Mouse (Mus musculus) gastrocnemius, postnatal 14 days (tissue): Measurements from ENCODE around the gene Rgp1. TPM values are rescaled to one million over a fixed set of nuclear protein-coding genes. Genes with fewer than 3 reads are reported as not detected.

Source experiments
- DNase-seq: peaks from one replicate; pipeline ENCODE4 v3.0.0; 2021; ENCODE audit warnings: mixed read lengths
- intact Hi-C: fragments of 180-260 bp; cut with DNase I; formaldehyde crosslinking; loops from one replicate; pipeline ENCODE4 v1.15.1; 2025; ENCODE audit warnings: low total_unique reads
- total RNA-seq, 2 experiments: library from RNA; stranded (reverse); gene quantifications; 2 replicates each; pipeline ENCODE4 v1.2.3; 2021

Gene Rgp1
- total RNA-seq, 2 experiments from 2014 or later, result 21.9 to 22.3 TPM

GRCm38 (mm10) chr4:43560976-43561375 is 17.5 kb upstream of the Rgp1 start:
- DNase-seq, result no peak
- intact Hi-C loops, result no loop called here

DNA sequence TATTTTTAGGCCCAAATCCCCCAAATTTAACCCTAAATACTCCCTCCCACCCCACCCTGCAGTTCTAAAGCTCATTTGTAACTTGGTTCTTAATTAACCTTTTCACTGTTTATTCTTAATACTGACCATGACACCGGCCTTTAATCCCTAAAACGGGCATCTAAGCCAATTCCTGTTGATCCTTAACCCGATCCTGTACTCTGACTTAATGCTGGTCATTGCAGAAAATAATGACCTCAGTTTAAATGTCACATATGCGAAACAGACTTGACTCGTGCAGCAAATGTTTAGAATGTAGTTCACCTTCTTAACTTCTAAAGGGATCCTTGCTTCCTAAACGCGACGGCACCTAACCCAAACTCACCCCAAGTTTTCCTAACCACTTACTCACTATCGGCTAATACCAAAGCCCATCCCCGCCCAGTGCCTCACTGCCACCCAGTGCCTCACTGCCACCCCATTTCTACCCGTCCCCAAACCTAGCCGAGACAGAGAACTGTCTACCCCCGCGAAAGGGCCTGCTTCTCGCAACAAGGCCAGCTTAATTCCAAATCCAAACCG is 17.0 kb upstream of the Rgp1 start:
- DNase-seq, result no peak
- intact Hi-C loops, result no loop called here

DNA sequence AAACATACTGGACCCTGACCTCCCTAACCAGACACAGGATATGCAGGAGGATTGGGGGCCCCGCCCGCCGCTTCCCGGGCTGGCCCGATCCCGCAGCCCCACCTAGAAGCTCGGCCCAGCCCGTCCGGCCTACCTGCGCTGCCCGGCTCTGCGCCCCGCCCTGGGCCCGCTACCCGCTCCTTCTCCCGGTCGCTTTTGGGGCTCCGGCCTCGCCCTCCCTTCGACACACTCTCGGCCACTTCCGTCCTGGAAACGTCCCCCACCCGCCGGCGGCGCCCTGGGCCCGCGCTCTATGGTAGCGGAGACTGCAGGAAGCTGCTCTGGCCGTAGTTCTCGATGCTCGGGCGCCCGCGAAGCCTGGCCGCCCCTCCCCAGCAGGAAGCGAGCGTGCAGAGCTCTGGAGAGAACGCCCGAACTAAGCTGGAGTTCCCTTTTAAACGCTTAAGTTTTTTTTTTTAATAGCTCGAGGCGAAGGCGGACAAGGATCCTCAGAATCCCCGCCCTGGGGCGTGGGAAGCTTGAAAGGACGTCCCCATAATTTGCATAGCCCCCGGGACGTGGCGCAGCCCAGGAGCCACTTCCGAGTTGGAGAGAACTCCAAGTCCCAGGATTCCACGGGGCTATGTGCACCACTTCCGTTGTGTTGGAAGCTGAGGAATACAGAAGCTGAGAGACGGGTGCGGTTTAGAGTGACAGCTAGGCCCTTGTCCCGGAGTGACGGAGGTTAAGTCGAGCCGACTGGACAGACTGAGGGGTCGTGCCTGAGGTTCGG is 16.3 kb upstream of the Rgp1 start, which contains the start of the genes Creb3 and Tln1:
TSS of gene Creb3 (plus strand) at position 336 of the 772 bp plus-strand sequence.
TSS of gene Tln1 (minus strand) at position 695 of the 772 bp plus-strand sequence.
- peak; percentile 94 for DNase-seq
- intact Hi-C loops, result no loop called here

- no peak for DNase-seq
- intact Hi-C loops, result no loop called here
These were observed 15.5 kb upstream of the Rgp1 start for GRCm38 (mm10) chr4:43562769-43563600.

- no peak for DNase-seq
- intact Hi-C loops, result no loop called here
These were observed 15.0 kb upstream of the Rgp1 start for GRCm38 (mm10) chr4:43563601-43563875.

- DNase-seq, result no peak
- intact Hi-C loops, result no loop called here
These were observed 14.3 kb upstream of the Rgp1 start for GRCm38 (mm10) chr4:43564231-43564630.

GRCm38 (mm10) chr4:43567140-43567539 is 11.4 kb upstream of the Rgp1 start:
- DNase-seq, result peak; percentile 56
- intact Hi-C loops, result no loop called here

GRCm38 (mm10) chr4:43571395-43572045 is 7.0 kb upstream of the Rgp1 start:
- no peak for DNase-seq
- intact Hi-C loops, result no loop called here

GRCm38 (mm10) chr4:43573561-43573960 is 5.0 kb upstream of the Rgp1 start:
- no peak for DNase-seq
- intact Hi-C loops, result no loop called here

- intact Hi-C loops, result no loop called here
These were observed 3.2 kb upstream of the Rgp1 start for GRCm38 (mm10) chr4:43575356-43575755.

DNA sequence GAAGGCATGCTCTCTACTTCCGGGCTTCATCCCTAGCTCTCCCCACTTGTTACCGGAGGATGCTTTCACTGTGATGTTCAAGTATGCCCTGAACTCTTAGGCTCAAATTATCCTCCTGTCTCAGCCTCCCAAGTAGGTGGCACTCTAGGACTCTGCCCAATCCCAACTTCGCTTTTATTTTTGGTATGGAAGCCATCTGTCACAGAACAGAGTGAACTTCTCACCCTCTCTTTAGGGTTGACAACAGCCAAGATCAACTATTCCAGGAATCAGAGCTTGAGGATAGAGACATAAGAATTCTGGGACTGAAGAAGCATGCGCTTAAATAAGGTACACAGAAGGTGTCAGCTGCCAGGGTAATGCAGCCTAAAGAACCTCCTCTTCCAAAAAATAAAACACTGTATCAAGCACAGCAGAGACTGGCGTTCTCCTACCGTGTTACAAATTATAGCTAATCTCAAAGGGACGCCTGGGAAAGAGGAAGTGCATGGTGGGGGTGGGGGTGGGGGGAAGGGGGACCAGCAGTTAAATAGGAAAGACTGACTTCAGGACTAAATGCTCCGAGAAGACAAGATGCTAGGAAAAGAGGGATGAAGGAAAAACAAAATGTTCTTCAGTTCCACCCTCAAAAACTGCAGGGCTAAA is 1.2 kb upstream of the Rgp1 start:
- no peak for DNase-seq
- intact Hi-C loops, result no loop called here

More at GRCm38 (mm10) chr4:43575356-43575755, 3.2 kb upstream of the Rgp1 start:
- no peak for DNase-seq

- intact Hi-C loops, result no loop called here
- DNase-seq, result no peak
These were observed 741 bp downstream of the Rgp1 start for GRCm38 (mm10) chr4:43579256-43579655.

DNA sequence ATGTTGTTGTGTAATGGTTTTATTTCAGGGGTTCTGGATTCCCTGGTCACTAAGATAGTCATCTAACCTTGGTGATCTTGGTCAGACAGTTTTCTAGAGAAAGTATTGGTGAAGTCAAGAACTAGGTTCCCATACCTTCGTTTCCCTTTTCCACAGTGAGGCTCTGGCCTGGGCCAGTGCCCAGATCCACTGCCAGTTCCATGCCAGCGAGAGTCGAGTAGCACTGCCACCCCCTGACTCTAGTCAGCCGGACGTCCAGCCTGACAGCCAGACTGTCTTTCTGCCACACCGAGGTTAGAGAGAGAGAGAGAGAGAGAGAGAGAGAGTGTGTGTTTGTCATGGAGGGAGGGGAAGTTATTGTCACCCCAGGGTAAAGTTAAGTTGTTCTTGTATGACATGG is 1.2 kb downstream of the Rgp1 start:
- intact Hi-C loops, result no loop called here

DNA sequence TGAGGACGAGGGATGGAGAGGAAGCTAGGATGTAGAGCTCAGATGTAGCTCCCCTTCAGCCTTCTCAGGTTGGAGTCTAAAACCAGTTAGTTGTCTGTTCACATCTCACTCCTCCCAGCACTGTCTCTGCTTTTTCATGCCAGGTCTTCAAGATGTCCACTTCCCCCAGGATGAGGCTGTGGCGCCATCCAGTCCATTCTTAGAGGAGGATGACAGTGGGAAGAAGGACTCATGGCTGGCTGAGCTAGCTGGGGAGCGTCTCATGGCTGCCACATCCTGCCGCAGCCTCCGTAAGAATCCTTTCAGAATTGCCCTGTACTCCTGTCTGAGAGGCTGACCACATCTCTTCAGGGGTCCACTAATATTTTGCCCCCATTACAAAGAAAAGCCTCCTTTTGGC is 2.2 kb downstream of the Rgp1 start:
- no peak for DNase-seq
- intact Hi-C loops, result no loop called here

More for the DNA sequence above, 1.2 kb downstream of the Rgp1 start:
- no peak for DNase-seq

DNA sequence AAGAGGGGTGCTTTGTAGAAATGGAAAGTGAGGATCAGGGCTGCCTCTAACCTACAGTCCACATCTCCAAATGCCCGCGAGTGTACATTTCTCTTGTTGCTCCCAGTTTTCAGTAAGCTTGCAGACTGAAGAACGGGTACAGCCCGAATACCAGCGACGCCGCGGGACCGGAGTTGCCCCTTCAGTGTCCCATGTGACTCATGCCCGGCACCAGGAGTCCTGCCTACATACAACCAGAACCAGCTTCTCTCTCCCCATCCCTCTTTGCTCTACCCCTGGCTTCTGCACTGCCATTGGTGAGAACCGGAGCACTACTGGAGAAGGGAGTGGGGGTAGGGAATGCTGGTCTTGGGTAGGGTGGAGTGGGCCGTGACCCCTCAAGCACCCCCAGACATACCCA is 2.9 kb downstream of the Rgp1 start:
- intact Hi-C loops, result no loop called here
- DNase-seq, result no peak

DNA sequence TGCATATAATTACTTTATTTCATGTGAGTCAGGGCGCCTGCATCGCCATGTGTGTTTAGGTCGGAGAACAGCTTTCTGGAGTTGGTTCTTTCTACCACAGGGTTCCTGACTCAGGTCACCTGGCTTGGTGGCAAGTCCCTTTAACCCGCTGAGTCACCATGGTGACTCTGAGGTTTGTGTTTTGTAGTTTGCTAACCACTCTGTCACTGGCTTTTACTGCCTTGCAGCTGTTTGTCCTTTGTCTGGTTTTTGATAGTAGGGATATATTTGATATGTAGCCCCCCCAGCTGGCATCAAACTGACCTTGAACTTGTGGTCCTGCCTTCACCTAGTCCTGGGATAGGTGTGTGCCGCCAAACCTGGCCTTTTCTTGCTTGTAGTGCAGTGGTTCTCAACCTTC is 3.7 kb downstream of the Rgp1 start:
- intact Hi-C loops, result no loop called here
- no peak for DNase-seq

- intact Hi-C loops, result no loop called here
These were observed 4.9 kb downstream of the Rgp1 start for GRCm38 (mm10) chr4:43583421-43583820.

GRCm38 (mm10) chr4:43584444-43585416 is 6.2 kb downstream of the Rgp1 start, which contains the start of gene Msmp:
Msmp (minus strand) TSS chr4:43584494.
- DNase-seq, result no peak
- intact Hi-C loops, result no loop called here

More at GRCm38 (mm10) chr4:43583421-43583820, 4.9 kb downstream of the Rgp1 start:
- DNase-seq, result no peak
